ENCODE assay signal across 10 mouse cellular contexts in genomic region chr13:101068489-101068888, GRCm38 (mm10).
DNase-seq lines count a peak whose midpoint lies in the region; ATAC-seq and TF ChIP-seq lines count a peak whose summit lies in the region.
"Had no signal": no experiment of that assay in that cellular context is flagged by ENCODE, and none has a peak within 500 bp of the region (broad histone marks: within the 10 kb centered on the region; RNA-seq: fewer than 3 reads in every experiment).

No protein-coding gene starts in this region.

- WGBS in hindbrain, embryonic 14.5 days = 69% methylated on average over 6 of the region's 6 CpGs
- WGBS in hindbrain, embryonic 12.5 days = 72% methylated on average over 6 of the region's 6 CpGs
- WGBS in midbrain, embryonic 16.5 days = 71% methylated on average over 6 of the region's 6 CpGs
- WGBS in midbrain, embryonic 15.5 days = 70% methylated on average over 6 of the region's 6 CpGs
- 52% methylated on average over 6 of the region's 6 CpGs for WGBS in neural tube, embryonic 13.5 days

- no peaks in the 10 kb centered on the region for H3K9me3 ChIP-seq in hindbrain, embryonic 14.5 days (ENCODE audit: control insufficient read depth, low read length)
- no peaks in the 10 kb centered on the region for H3K9me3 ChIP-seq in hindbrain, embryonic 12.5 days (replicated peaks)
- no peaks in the 10 kb centered on the region for H3K9me3 ChIP-seq in midbrain, embryonic 16.5 days (replicated peaks; ENCODE audit: control insufficient read depth, low read length, poor library complexity, severe bottlenecking)
- no peaks in the 10 kb centered on the region for H3K9me3 ChIP-seq in midbrain, embryonic 15.5 days
- H3K9me3 ChIP-seq in neural tube, embryonic 13.5 days = no peaks in the 10 kb centered on the region

- no peak overlapping the region for H3K27ac ChIP-seq in hindbrain, embryonic 14.5 days
- H3K27ac ChIP-seq in hindbrain, embryonic 12.5 days = no peak overlapping the region
- H3K27ac ChIP-seq in midbrain, embryonic 16.5 days (ENCODE audit: low read length) = no peak overlapping the region
- H3K27ac ChIP-seq in midbrain, embryonic 15.5 days = no peak overlapping the region
- no peak overlapping the region for H3K27ac ChIP-seq in cortical plate, adult 2 months (ENCODE audit: insufficient read depth, low read length)
- no peak overlapping the region for H3K27ac ChIP-seq in neural tube, embryonic 13.5 days (replicated peaks)

- no peak overlapping the region for H3K4me3 ChIP-seq in hindbrain, embryonic 14.5 days (replicated peaks; ENCODE audit: low read length)
- H3K4me3 ChIP-seq in hindbrain, embryonic 12.5 days = no peak overlapping the region
- H3K4me3 ChIP-seq in midbrain, embryonic 16.5 days (ENCODE audit: low read depth, low read length) = no peak overlapping the region
- no peak overlapping the region for H3K4me3 ChIP-seq in midbrain, embryonic 15.5 days
- H3K4me3 ChIP-seq in cortical plate, adult 2 months (ENCODE audit: insufficient read depth, low read length) = no peak overlapping the region
- no peak overlapping the region for H3K4me3 ChIP-seq in neural tube, embryonic 13.5 days

- ATAC-seq in hindbrain, embryonic 14.5 days (ENCODE audit: low FRiP score) = no peak
- ATAC-seq in hindbrain, embryonic 12.5 days (ENCODE audit: low FRiP score) = no peak
- ATAC-seq in midbrain, embryonic 16.5 days = peak; percentile 80
- ATAC-seq in midbrain, embryonic 15.5 days (replicated peaks) = no peak; the same call in 1 of the 2 replicates
- peak; percentile 72; the same call in 1 of the 2 replicates for ATAC-seq in neural tube, embryonic 13.5 days (ENCODE audit: low read depth)

- no peaks in the 10 kb centered on the region for H3K27me3 ChIP-seq in hindbrain, embryonic 14.5 days (ENCODE audit: control insufficient read depth, insufficient read depth, low read length)
- H3K27me3 ChIP-seq in hindbrain, embryonic 12.5 days = no peaks in the 10 kb centered on the region
- H3K27me3 ChIP-seq in midbrain, embryonic 16.5 days (ENCODE audit: control insufficient read depth, insufficient read depth, low read depth, low read length) = no peaks in the 10 kb centered on the region
- H3K27me3 ChIP-seq in midbrain, embryonic 15.5 days (replicated peaks) = no peaks in the 10 kb centered on the region
- H3K27me3 ChIP-seq in neural tube, embryonic 13.5 days = no peaks in the 10 kb centered on the region

- DNase-seq in hindbrain, embryonic 14.5 days (ENCODE audit: low spot score) = peak; percentile 50
- no peak for DNase-seq in kidney, postnatal 14 days
- DNase-seq: adrenal gland, adult 2 months; gastrocnemius, postnatal 25 days; lung, adult 2 months had no signal

- no peaks in the 10 kb centered on the region for H3K4me1 ChIP-seq in hindbrain, embryonic 14.5 days (replicated peaks; ENCODE audit: control insufficient read depth, insufficient read depth, low read length)
- H3K4me1 ChIP-seq in hindbrain, embryonic 12.5 days = 0 out of 2 replicates have a peak, but pooled peaks cover 4% of the 10 kb centered on the region
- no peaks in the 10 kb centered on the region for H3K4me1 ChIP-seq in midbrain, embryonic 16.5 days (ENCODE audit: control insufficient read depth, insufficient read depth, low read length)
- H3K4me1 ChIP-seq in midbrain, embryonic 15.5 days = no peaks in the 10 kb centered on the region
- H3K4me1 ChIP-seq in cortical plate, adult 2 months (ENCODE audit: control insufficient read depth, insufficient read depth, low read length) = no peaks in the 10 kb centered on the region
- H3K4me1 ChIP-seq in neural tube, embryonic 13.5 days (replicated peaks) = peaks cover 9% of the 10 kb centered on the region

- H3K4me2 ChIP-seq in hindbrain, embryonic 14.5 days (replicated peaks) = no peak overlapping the region
- no peak overlapping the region for H3K4me2 ChIP-seq in hindbrain, embryonic 12.5 days (replicated peaks)
- no peak overlapping the region for H3K4me2 ChIP-seq in midbrain, embryonic 16.5 days (ENCODE audit: low read length)
- no peak overlapping the region for H3K4me2 ChIP-seq in midbrain, embryonic 15.5 days
- H3K4me2 ChIP-seq in neural tube, embryonic 13.5 days = no peak overlapping the region

- TF ChIP-seq CTCF in cortical plate, adult 2 months (IDR thresholded peaks at IDR 0.05; ENCODE audit: extremely low read depth, insufficient read depth, low read length) = 0 out of 2 replicates have a peak, but pooled peaks have one; percentile 18

- H3K36me3 ChIP-seq in hindbrain, embryonic 14.5 days (replicated peaks; ENCODE audit: control insufficient read depth, insufficient read depth) = no peaks in the 10 kb centered on the region
- H3K36me3 ChIP-seq in hindbrain, embryonic 12.5 days = no peaks in the 10 kb centered on the region
- H3K36me3 ChIP-seq in midbrain, embryonic 16.5 days (ENCODE audit: control insufficient read depth, insufficient read depth, low read length) = no peaks in the 10 kb centered on the region
- H3K36me3 ChIP-seq in midbrain, embryonic 15.5 days (replicated peaks) = no peaks in the 10 kb centered on the region
- H3K36me3 ChIP-seq in neural tube, embryonic 13.5 days = no peaks in the 10 kb centered on the region

- TF ChIP-seq POLR2A in cortical plate, adult 2 months (IDR thresholded peaks at IDR 0.05; ENCODE audit: extremely low read depth, insufficient read depth, low read length) = no peak

- H3K9ac ChIP-seq in hindbrain, embryonic 14.5 days = no peak overlapping the region
- no peak overlapping the region for H3K9ac ChIP-seq in hindbrain, embryonic 12.5 days
- no peak overlapping the region for H3K9ac ChIP-seq in midbrain, embryonic 16.5 days (ENCODE audit: low read depth, low read length)
- H3K9ac ChIP-seq in midbrain, embryonic 15.5 days = no peak overlapping the region
- no peak overlapping the region for H3K9ac ChIP-seq in neural tube, embryonic 13.5 days

Comparison
In these comparisons a context has a peak if more than half of its experiments do, and no peak if none do; other contexts are left out.
1. ATAC-seq: peak in midbrain, embryonic 16.5 days (single experiment) and neural tube, embryonic 13.5 days (single experiment); none in hindbrain, embryonic 14.5 days (single experiment), hindbrain, embryonic 12.5 days (single experiment) and midbrain, embryonic 15.5 days (single experiment).